ENCODE assay signal across 8 mouse cellular contexts in the genomic region with DNA sequence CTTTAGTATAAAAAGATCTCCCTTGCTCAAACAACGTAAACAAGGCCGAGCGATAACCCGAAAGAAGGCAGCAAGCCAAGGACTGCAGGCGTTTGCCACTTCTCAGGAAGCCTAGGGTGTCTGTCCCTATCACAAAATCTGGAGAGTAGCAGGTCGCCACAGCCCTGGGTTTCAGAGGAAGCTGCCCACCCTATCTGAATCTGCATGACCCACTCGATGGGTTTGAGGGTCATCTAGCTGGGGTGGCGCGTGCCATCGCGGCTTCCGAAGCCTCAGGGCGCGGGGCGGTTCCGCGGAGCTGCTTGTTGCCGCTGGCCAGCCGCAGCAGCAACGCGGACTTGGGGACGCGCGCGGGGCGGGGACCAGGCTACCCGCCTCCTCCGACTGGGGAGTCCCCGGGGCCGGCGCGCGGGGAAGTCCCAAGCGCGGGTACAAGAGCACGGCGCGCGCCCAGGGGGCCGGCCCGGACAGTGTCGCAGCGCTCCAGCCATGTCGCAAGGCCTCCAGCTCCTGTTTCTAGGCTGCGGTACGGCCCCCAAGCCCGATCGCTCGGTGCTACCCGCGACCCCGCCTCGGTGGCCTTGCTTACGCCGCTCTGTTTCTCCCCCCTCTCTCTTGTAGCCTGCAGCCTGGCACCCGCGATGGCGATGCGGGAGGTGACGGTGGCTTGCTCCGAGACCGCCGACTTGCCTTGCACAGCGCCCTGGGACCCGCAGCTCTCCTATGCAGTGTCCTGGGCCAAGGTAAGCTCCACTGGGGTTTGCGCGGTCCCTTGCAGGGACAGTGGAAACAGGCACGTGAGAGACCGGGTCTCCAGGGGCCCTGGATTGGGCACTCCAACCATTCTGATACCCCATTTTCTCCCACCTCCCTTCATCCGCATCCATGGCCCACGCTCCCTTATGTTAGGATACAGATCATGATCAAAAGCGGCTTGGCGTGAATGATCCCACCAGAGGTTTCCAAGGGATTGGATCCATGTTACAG. TPM values are rescaled to one million over a fixed set of nuclear protein-coding genes. Genes with fewer than 3 reads are reported as not detected.
DNase-seq lines count a peak whose midpoint lies in the region; ATAC-seq lines count a peak whose summit lies in the region.

Cd83 (plus strand) TSS at position 51 of the 987 bp plus-strand sequence.

- peaks cover 80% of the 10 kb centered on the region for H3K27me3 ChIP-seq in hindbrain, embryonic 10.5 days (ENCODE audit: insufficient read depth, poor library complexity, severe bottlenecking)

- WGBS in hindbrain, embryonic 10.5 days, result 4% methylated on average over 73 of the region's 73 CpGs

- H3K4me1 ChIP-seq in hindbrain, embryonic 10.5 days (replicated peaks), result peaks cover 48% of the 10 kb centered on the region

- H3K4me3 ChIP-seq in hindbrain, embryonic 10.5 days, result peak within 1 kb of the TSS; percentile 72

- peak; percentile 89 for ATAC-seq in frontal cortex, adult (ENCODE audit: low TSS enrichment)

- H3K27ac ChIP-seq in hindbrain, embryonic 10.5 days, result peak within 1 kb of the TSS; percentile 88

- DNase-seq in MN1 (ENCODE audit: low spot score), result peak; percentile 49
- DNase-seq in cerebellum, adult 11-12 months, result peak; percentile 73
- DNase-seq in hindbrain, embryonic 10.5 days (ENCODE audit: low spot score), result peak; percentile 69
- peak; percentile 73 for DNase-seq in layer of hippocampus, adult 9-11 months
- peak; percentile 81 for DNase-seq in lung, postnatal 10 days
- peak; percentile 64 for DNase-seq in ovary, postnatal 36 days (ENCODE audit: low spot score)
- DNase-seq in urinary bladder, adult 2 months (ENCODE audit: low spot score), result peak; percentile 29

- no peaks in the 10 kb centered on the region for H3K9me3 ChIP-seq in hindbrain, embryonic 10.5 days

- no peaks in the 10 kb centered on the region for H3K36me3 ChIP-seq in hindbrain, embryonic 10.5 days

RNA-seq across cellular contexts. Expression of gene Cd83, which starts in this region (rescaled TPM):
- 4.0 and 5.4 TPM in 2 replicates for polyA plus RNA-seq in hindbrain, embryonic 10.5 days (2016; fragmentation: Nextera tagmentation; extraction: Ambion mirVana)
- 3.5 and 5.4 TPM in 2 replicates for polyA plus RNA-seq in urinary bladder, adult 2 months (2012; rRNA removed)

Comparison
In these comparisons a context has a peak if more than half of its experiments do, and no peak if none do; other contexts are left out.
1. Peak in every context shown above with its lines: DNase-seq, ATAC-seq, H3K4me3 ChIP-seq and H3K27ac ChIP-seq.
2. DNase-seq: peak in every context shown above with its lines; median percentile 81 in lung, postnatal 10 days; 73 in cerebellum, adult 11-12 months; 73 in layer of hippocampus, adult 9-11 months; 69 in hindbrain, embryonic 10.5 days; 64 in ovary, postnatal 36 days; 49 in MN1; 29 in urinary bladder, adult 2 months.